Mouse (Mus musculus) mouse trophoblast stem cell (cell line): ENCODE measurements around the gene Cdkl3.
"Not testable (repeated sequence)": the region's sequence is repeated elsewhere in the genome, so short reads cannot be mapped to it uniquely, and the experiment has no call there.

Experiments used
- in situ Hi-C, 2 experiments: fragments of 300-500 bp; cut with MseI, MboI; formaldehyde crosslinking; loops; 2 replicates in 1 of 2; 3 replicates in 1 of 2; pipeline ENCODE4 v1.15.1; 2025

Gene Cdkl3

DNA sequence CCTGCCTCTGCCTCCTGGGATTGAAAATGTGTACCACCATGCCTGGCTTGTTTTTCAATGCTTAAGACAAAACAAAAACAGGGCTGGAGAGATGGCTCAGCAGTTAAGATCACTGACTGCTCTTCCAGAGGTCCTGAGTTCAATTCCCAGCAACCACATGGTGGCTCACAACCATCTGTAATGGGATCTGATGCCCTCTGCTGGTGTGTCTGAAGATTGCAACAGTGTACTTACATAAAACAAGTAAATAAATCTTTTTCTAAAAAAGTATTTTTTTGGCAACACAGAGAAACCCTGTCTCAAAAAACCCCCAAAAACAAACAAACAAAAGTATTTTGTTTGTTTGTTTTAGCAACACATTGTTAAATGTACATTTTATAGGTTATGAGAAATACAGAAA, 116.4 kb downstream of the Cdkl3 start:
- in situ Hi-C loops, result not testable (repeated sequence)

DNA sequence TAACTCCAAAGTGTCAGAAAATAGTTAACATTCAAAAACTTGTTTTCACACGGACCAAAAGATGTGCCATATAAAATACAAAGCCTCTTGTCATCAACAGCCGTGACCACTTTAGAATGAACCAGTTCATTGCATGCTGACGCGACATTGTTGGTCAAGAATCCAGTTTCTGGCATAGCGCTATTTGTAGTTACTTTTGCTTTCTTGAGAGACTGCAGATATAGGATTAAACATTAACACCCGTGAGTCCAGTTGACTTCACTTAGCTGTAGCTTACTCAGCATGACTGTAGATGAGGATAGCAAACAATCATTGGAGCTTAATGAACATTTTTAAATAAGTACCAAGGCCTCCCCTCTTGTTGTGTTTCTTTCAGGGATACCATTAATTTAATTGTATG, 118.0 kb downstream of the Cdkl3 start:
- in situ Hi-C loops, result no loop called here

DNA sequence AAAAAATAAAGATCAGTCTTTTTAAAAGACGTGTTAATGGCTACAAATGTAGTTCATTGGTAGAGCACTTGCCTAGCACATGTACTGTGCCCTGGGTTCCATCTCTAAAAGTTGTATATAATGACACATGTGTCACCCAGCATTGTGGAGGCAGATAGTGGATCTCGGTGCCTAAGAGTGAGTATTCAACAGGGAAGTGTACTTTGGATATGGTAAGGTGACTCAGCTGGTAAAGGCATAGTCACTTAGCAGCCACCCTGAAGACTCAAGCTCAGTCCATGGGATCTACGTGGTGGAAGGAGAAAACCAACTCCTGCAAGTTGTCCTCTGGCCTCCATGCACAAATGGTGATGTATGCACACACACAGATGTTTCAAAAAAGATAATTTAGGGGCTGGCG, 120.4 kb downstream of the Cdkl3 start:
- in situ Hi-C loops, result no loop called here

DNA sequence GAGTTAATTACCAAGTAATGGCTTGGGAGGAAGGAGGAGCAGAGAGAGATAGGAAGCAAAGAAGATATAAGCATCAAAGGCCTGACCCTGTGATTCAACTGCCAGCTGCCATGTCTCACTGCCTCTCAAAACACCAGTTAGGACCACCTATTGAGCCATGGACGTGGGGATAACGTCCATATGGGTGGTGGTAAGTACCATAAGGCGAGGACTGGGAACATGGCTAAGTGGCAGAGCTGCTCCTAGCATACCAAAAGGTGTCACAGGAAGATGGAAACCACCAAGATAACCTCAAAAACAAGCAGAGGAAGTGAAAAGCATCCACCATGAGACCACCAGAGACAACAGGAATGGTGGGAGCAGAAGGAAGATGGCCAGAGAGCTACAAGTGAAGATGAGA, 123.1 kb downstream of the Cdkl3 start:
- in situ Hi-C loops, result loop anchor here in 1 of 2 experiments (25.0 kb wide), 1 partner anchor 210 kb away; no protein-coding TSS in a partner anchor

DNA sequence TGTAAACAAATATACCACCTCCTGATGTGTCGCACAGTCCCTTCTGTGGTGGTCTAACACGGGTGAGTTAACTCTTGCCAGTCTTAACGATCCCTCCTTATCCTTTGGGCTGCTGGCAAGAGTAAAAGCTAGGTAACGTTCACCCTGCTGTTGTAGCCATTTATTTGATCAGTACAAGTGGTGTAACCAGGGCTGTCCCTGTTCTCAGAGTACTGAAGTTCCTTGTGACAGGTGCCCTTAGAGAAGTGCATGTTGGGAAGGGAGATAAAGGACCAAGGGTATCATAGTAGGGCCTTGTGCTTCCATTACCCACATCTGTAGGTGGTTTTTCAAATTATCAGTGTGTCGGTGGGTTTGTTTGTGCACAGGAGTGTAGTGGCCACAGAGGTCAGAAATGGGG, 123.7 kb downstream of the Cdkl3 start:
- in situ Hi-C loops, result loop anchor here in 1 of 2 experiments (25.0 kb wide), 1 partner anchor 210 kb away; no protein-coding TSS in a partner anchor

DNA sequence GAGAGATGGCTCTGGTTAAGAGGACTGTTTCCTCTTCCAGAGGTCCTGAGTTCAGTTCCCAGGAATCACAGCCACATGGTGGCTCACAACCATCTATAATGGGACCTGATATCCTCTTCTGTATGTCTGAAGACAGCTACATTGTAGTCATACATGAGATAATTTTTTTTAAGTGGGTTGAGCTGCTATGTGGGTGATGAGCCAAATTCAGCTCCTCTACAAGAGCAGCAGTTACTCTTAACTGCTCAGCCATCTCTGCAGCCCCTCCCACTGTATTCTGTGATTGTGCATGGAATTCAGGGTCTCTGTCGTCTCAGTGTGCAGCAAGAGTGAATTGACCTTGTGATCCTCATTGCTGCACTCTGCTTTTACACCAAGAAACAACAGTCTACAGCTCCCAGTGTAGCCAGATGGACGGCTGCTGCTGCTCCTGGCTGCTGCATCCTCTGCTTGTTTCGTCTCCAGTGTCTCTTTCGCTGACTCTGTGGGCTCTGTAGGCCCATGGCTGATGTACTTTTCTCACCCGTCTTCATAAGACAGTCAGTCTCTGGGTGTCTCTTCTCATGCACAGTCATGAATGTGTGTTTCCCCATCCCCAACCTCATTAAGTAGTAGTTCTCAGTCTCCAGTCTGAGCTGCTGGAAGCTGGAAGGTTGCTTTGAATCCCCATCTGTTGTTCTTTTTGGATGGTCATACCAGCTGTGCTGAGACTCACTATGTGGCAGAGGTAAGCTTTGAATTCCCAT, 124.5 kb downstream of the Cdkl3 start:
- in situ Hi-C loops, result loop anchor here in 1 of 2 experiments (25.0 kb wide), 1 partner anchor 209 kb away; no protein-coding TSS in a partner anchor

DNA sequence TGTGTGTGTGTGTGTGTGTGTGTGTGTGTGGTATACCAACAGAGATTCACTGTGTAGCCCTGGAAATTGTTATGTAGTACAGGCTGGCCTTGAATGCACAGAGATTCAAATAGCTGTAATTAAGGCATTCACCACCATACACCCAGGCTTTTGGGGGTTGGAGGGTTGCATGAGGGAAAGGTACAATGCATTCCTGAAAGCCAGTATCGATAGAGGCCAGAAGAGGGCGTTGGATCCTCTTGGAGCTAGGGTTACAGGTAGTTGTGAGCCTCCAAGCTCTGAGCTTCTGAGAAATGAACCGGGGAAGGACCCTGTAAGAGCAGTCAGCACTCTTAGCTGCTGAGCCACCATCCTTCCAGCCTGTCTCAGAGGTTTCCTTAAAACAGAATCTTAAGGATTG, 125.2 kb downstream of the Cdkl3 start:
- in situ Hi-C loops, result loop anchor here in 1 of 2 experiments (25.0 kb wide), 1 partner anchor 208 kb away; no protein-coding TSS in a partner anchor

DNA sequence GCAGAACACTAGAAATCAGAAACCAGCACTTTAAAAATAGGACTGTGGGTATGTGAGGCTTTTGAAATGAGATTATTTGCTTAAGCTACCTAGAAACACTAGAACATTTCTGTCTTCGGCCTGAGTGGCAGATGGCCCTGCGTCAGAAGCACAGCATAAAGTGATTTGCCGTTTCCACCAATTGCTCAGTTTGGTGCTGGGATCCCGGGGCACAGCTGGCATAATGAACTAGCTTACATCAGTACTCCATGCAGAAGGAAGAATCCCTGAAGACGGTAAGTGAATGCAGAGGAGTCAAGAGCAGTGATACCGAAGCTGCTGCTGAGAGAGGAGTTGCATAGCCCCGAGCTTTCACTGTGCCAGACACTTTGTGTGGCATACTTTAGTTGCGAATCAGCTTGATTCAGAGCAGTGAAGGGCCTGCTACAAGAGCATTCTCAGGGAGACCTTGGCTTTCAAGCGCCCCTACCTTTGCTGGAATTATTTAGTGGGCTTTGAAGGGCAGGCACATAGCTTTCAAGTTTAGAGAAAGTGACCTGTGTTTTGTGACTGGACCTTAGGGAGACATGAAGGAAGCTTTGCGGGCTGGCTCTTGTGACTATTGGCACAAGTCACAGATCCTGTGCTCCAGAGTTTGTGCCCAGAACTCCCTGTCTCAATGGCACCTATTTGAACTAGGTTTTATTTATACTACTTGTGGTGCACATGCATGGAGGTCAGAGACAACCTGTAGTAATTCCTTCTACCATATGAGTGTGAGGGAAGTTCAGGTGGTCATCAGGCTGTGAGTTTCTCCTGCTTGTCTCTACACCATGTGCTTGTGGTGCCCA, 125.8 kb downstream of the Cdkl3 start:
- in situ Hi-C loops, result loop anchor here in 1 of 2 experiments (10.0 to 25.0 kb wide), 2 partner anchors 95 to 207 kb away; no protein-coding TSS in a partner anchor

DNA sequence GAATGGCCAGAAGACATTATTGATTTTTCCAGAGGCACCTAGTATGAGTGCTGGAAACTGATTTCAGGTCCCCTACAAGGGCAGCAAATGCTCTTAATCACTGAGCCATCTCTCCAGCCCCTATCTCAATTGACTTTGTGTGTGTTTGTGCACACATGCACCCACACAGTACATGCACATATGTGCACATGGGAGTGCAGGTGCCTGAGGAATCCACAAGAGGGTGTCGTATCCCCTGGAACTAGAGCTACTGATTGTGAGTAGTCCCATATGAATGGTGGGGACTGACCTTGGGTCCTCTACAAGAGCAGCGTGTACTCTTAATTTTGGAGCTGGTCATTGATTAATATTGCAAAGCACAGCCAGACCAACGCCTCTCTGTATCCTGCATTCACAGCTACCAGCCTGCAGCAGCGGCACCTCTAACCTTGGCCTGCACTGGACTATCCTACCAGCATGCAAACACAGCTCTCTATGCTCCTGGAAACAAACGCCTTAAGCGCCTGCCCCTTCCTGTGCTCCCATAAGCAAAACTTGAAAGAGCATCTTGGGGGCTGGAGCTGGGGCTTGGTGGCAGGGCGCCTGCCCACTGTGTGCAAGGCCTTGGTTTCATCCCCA, 126.5 kb downstream of the Cdkl3 start:
- in situ Hi-C loops, result loop anchor here in 1 of 2 experiments (10.0 to 25.0 kb wide), 2 partner anchors 94 to 207 kb away; no protein-coding TSS in a partner anchor
